Mouse (Mus musculus) midbrain, embryonic 12.5 days (tissue): ENCODE results near the gene Mfge8. TPM values are rescaled to one million over a fixed set of nuclear protein-coding genes. Genes with fewer than 3 reads are reported as not detected.

Experiments used
- ATAC-seq: fragments of 200-750 bp; cut with Nextera tagmentation; 2 replicates; pipeline ENCODE4 v1.8.0; 2017; ENCODE audit warnings: low read depth, moderate TSS enrichment, moderate library complexity; ENCODE audit not compliant: low FRiP score
- H3K27ac ChIP-seq: fragments of 300-500 bp; sonication (generic); replicated peaks from 2 replicates; pipeline ENCODE4 v1.5.1; 2016; ENCODE audit warnings: mild to moderate bottlenecking
- H3K27me3 ChIP-seq: fragments of 300-500 bp; sonication (generic); 2 replicates; pipeline ENCODE4 v1.6.1; 2016; ENCODE audit warnings: mild to moderate bottlenecking
- H3K36me3 ChIP-seq: fragments of 300-500 bp; sonication (generic); 2 replicates; pipeline ENCODE4 v1.6.1; 2016
- H3K4me1 ChIP-seq: fragments of 300-500 bp; sonication (generic); 2 replicates; pipeline ENCODE4 v1.6.1; 2016
- H3K4me2 ChIP-seq: fragments of 300-500 bp; sonication (generic); replicated peaks from 2 replicates; pipeline ENCODE4 v1.6.1; 2016; ENCODE audit warnings: mild to moderate bottlenecking, moderate library complexity
- H3K4me3 ChIP-seq: fragments of 300-500 bp; sonication (generic); 2 replicates; pipeline ENCODE4 v1.5.1; 2016; ENCODE audit warnings: mild to moderate bottlenecking
- H3K9ac ChIP-seq: fragments of 300-500 bp; sonication (generic); replicated peaks from 2 replicates; pipeline ENCODE4 v1.6.1; 2016; ENCODE audit warnings: mild to moderate bottlenecking, moderate library complexity
- H3K9me3 ChIP-seq: fragments of 300-500 bp; sonication (generic); 2 replicates; pipeline ENCODE4 v1.6.1; 2016; ENCODE audit warnings: mild to moderate bottlenecking
- WGBS: fragments of 180-500 bp; shearing (Covaris S2); methylation state at CpG from one replicate; pipeline ENCODE4 v1.1.7; 2016; 5-methylcytosine and 5-hydroxymethylcytosine counted together
- polyA plus RNA-seq: library from polyadenylated mRNA; unstranded; fragments of >200 nt; fragmentation: Nextera tagmentation; extraction: Ambion mirVana; gene quantifications from 2 replicates; pipeline ENCODE4 v1.2.1, GENCODE M21; 2016

Mfge8 gene
- polyA plus RNA-seq: 57.6 and 68.1 TPM in 2 replicates

DNA sequence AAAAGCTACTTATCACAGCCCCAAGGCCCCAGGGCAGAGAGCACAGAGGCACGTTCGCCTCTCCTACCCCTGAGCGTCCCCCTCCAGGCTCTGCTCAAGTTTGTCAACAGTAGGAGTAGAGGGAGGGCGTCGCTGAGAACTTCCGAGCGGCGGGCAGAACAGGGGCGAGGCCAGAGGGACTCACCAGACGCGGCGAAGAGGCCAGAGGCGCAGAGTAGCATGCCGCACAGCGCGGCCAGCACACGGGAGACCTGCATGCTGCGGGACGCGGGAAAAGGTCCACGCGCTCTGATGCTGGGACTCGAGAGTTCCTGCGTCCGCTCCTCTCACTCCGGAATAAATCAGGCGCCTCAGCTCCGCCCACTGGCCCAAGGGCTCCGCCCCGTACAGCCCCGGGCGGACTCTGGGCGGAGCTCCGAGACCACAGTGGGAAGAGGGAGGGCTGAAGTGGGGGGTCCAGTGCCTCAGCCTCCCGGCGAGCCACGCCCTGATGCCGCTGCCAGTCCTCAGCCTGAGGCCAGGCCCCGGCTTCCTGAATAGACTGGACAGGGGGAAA, at the start of gene Mfge8:
Gene Mfge8, minus strand, starts transcription at position 350 of the 556 bp plus-strand sequence.
- H3K9me3 ChIP-seq: no peaks in the 10 kb centered on the region

DNA sequence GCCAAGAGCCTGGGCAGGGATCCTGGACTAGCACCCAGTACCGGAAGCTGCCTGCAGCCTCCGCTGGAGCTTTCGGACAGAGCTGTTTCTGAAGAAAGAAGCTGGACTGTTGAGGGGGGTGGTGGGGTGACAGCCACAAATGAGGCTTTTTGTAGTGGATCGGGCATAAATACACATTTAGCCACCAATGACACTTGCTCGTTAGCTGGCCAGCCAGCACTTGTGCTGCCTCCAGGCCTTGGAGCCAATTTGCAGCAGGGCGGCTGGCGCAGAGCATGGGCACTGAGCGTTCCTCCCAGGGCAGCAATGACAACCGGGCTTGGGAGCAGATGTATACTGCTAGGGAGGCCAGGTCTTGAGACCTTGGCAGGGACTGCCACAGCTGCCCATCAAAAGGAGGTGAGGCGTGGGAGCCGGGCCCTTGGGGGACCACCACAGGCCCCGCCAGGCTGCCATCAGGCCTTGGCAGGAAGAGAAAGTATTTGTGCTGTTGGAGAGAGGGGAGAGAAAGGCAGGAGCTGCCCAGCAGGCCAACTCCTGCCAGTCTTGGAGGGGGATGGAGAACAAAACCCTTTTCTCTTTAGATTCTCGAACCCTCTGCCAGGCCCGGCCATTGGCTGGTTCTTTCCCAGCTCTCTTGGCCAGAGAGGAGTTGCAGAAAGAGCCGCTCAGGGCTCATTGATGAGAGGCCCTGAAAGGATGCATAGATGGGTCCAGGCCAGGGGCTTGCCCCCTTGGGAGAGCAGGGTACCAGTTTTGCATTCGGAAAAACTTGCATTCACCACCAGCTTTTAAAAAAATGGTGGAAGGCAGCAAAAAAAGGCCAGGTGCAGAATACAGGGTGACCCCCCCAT, 45.9 kb upstream of the Mfge8 start:
- Histone ChIP-seq H3K27me3 (no peaks in the 10 kb centered on the region), H3K4me2 (no peak overlapping the region), H3K27ac (0 out of 2 replicates have a peak overlapping the region, but pooled peaks have one; percentile 15), H3K4me3 (no peak overlapping the region), H3K4me1 (peaks cover 19% of the 10 kb centered on the region), H3K36me3 (no peaks in the 10 kb centered on the region), H3K9me3 (no peaks in the 10 kb centered on the region), H3K9ac (no peak overlapping the region)
- WGBS: 79% methylated on average over 16 of the region's 16 CpGs
- ATAC-seq: no peak

More for the DNA sequence above, at the start of gene Mfge8:
- Histone ChIP-seq H3K9ac (peak within 1 kb of the TSS; percentile 60; the same call in 1 of the 2 replicates), H3K4me2 (peak within 1 kb of the TSS; percentile 87), H3K27me3 (peaks cover 9% of the 10 kb centered on the region), H3K4me1 (peaks cover 20% of the 10 kb centered on the region), H3K36me3 (0 out of 2 replicates have a peak, but pooled peaks cover 4% of the 10 kb centered on the region), H3K4me3 (peak within 1 kb of the TSS; percentile 56), H3K27ac (no peak within 1 kb of the TSS)
- peak; percentile 96 for ATAC-seq
- 0% methylated on average over 39 of the region's 39 CpGs for WGBS

DNA sequence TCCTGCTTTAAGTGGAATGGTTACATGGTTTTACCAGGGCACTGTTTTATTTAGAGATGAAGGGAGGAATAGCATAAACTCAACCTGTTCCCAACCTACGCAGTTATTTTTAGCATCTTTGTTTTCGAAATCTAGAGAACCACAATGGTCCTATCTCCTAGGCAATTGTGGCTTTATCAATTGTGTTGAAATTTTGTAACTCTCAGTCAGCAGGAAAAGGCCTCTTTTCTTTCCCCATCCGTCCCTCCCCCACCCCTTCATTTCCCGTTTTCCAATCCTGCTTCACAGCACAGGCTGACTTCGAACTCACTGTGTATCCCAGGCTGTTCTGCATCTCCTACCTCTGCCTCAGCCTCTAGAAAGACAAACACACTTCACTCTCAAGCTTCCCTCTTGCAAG, 45.1 kb upstream of the Mfge8 start:
- Histone ChIP-seq H3K9ac (no peak overlapping the region), H3K27ac (no peak overlapping the region), H3K36me3 (no peaks in the 10 kb centered on the region), H3K4me1 (peaks cover 19% of the 10 kb centered on the region), H3K4me3 (no peak overlapping the region), H3K4me2 (no peak overlapping the region), H3K9me3 (no peaks in the 10 kb centered on the region), H3K27me3 (no peaks in the 10 kb centered on the region)
- no peak for ATAC-seq
- WGBS: 82% methylated on average over 5 of the region's 5 CpGs

DNA sequence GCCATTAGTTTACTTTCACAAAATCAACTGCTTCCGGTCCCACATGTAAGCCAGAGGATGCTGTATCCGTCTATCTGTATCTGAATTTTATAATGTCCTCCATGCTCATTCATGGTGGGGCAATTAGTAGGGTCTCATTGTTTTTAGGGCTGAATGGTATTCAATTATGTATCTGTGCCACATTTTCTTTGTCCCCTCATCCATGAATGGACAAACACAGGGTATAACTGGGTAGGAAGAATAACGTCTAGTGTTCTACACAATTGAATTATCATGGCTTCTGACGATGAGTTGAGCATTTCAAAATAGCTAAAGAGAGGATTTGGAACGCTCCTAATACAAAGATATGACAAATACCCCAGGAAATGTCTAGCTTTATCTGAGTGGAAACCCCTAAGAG, 42.6 kb upstream of the Mfge8 start:
- 77% methylated on average over 5 of the region's 5 CpGs for WGBS
- no peak overlapping the region for H3K4me2 ChIP-seq
- H3K9ac ChIP-seq: no peak overlapping the region
- no peaks in the 10 kb centered on the region for H3K9me3 ChIP-seq
- H3K27ac ChIP-seq: no peak overlapping the region
- no peaks in the 10 kb centered on the region for H3K36me3 ChIP-seq
- peaks cover 19% of the 10 kb centered on the region for H3K4me1 ChIP-seq
- H3K4me3 ChIP-seq: no peak overlapping the region
- ATAC-seq: no peak
- H3K27me3 ChIP-seq: no peaks in the 10 kb centered on the region

DNA sequence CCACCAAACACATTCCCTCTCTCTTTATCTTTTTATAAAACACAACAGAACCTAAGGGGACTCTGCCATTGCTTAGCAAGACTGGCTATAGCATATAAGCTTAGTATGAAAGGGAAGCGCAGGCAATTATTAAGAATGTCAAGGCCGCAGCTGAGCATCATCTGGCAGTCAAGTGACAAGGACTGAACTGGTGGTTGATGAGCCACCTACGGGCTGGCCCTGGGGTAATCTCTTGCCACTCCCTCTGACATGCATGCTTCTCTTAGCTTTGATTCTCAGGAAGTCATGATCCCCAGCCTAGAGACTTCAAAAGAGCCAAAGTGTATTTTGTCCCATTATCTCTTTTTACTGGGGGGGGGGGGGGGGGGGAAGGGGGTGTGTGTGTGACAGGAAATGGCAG, 41.7 kb upstream of the Mfge8 start:
- H3K9ac ChIP-seq: no peak overlapping the region
- H3K27me3 ChIP-seq: no peaks in the 10 kb centered on the region
- ATAC-seq: no peak
- 34% methylated on average over 3 of the region's 3 CpGs for WGBS
- no peak overlapping the region for H3K4me3 ChIP-seq
- H3K9me3 ChIP-seq: no peaks in the 10 kb centered on the region
- H3K4me1 ChIP-seq: peaks cover 19% of the 10 kb centered on the region
- no peak overlapping the region for H3K4me2 ChIP-seq
- no peaks in the 10 kb centered on the region for H3K36me3 ChIP-seq
- H3K27ac ChIP-seq: peak overlapping the region; percentile 39; the same call in 1 of the 2 replicates

DNA sequence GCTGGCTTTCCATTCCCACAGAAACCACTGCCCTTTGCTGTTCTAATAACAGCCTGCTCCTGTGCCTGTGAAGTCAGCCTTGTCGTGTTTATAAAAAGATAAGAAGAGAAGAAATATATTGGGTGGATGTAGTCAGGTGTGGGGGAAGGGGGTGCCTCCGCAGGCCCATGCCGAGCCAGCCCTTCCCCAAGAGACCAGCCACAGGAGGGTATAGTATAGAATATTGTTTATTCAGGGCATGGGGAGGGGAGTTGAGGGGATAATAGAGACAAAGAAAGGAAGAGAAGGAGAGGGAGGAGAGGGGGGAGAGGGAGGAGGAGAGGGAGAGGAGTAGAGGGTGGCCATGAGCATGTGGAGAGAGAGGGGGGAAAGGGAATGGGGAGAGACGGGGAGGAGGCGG, 40.4 kb upstream of the Mfge8 start:
- Histone ChIP-seq H3K27me3 (no peaks in the 10 kb centered on the region), H3K36me3 (no peaks in the 10 kb centered on the region), H3K27ac (no peak overlapping the region), H3K4me1 (peaks cover 16% of the 10 kb centered on the region), H3K4me2 (no peak overlapping the region), H3K9me3 (no peaks in the 10 kb centered on the region), H3K4me3 (no peak overlapping the region), H3K9ac (no peak overlapping the region)
- WGBS: 31% methylated on average over 3 of the region's 5 CpGs
- no peak for ATAC-seq

DNA sequence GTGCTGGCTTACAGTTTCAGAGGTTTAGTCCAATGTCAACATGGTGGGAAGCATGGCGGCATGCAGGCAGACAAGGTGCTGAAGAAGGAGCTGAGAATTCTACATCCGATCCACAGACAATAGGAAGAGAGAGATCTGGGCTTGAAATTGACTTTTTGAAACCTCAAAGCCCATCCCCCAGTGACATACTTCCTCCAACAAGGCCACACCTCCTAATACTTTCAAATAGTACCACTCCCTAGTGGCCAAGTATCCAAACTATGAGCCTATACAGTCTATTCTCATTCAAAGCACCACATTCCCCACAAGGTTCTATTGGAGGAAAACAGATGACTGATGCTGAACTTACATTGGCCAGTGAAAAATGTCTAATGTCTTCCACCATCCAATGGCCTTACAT, 38.7 kb upstream of the Mfge8 start:
- H3K4me1 ChIP-seq: peaks cover 16% of the 10 kb centered on the region

DNA sequence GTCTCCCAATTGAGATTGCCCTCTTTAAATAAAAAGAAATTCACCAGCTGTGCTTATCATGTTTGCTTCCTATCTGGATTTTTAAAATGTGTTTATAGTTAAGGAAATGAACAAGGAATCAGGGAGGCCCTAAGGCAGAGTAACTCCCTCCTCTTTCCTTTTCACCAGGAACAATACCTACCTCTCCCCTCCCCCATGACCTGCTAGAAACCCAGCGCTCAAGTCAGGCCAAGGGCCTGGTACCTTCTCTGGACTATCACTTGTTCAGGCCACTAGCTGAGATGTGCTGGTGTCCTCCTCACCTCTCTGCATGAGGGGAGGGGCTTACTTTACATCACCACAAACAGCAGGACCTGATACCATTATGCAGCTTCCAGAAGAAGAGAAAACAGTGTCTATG, 34.6 kb upstream of the Mfge8 start:
- 55% methylated on average over 1 of the region's 1 CpGs for WGBS
- Histone ChIP-seq H3K36me3 (no peaks in the 10 kb centered on the region), H3K9me3 (no peaks in the 10 kb centered on the region), H3K4me1 (no peaks in the 10 kb centered on the region), H3K27ac (no peak overlapping the region), H3K9ac (no peak overlapping the region), H3K4me2 (no peak overlapping the region), H3K4me3 (no peak overlapping the region), H3K27me3 (no peaks in the 10 kb centered on the region)
- no peak for ATAC-seq

More for the DNA sequence above, 38.7 kb upstream of the Mfge8 start:
- Histone ChIP-seq H3K27me3 (no peaks in the 10 kb centered on the region), H3K9ac (no peak overlapping the region), H3K36me3 (no peaks in the 10 kb centered on the region), H3K9me3 (no peaks in the 10 kb centered on the region), H3K4me2 (no peak overlapping the region), H3K4me3 (no peak overlapping the region), H3K27ac (no peak overlapping the region)
- WGBS: 97% methylated on average over 2 of the region's 2 CpGs
- no peak for ATAC-seq

DNA sequence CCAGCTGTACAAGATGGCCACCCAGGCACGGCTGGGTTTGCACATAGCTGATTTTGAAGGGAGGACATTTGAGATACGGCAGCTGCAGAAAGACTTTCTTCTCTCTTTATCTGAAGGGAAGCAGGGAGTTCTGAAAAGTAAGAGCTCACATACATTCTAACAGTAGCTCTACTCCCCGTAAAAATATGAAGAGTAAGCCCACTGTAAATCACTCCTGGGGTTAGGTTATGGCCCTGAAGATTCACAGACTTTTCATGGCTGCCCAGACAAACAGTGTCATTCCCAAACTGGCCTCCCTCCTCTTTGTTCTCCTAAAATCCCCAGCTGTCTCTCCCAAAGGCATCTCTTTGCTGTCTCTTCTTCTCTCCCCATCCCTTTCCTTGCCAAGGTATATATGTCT, 24.9 kb upstream of the Mfge8 start:
- Histone ChIP-seq H3K36me3 (no peaks in the 10 kb centered on the region), H3K27me3 (no peaks in the 10 kb centered on the region; the same call in 1 of the 2 replicates)

DNA sequence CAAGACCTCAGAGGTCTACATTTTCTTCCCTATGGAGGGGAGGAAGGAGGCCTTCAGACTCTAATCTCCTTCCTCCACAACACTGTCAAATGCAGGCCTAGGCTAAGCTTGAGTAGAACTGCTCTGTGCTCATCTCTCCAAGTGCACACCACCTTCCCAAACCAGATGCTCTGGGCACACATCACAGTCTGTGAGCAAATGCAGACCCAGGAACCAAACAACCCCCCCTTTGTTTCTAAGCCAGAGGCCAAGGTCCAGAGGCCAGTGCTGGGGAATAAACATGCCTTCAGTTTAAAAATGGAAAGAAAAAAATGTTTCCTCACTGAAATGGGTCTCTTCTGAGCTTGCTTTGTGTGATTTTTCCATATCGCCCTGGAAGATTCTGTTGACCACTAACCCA, 22.9 kb upstream of the Mfge8 start:
- no peak for ATAC-seq
- H3K4me3 ChIP-seq: no peak overlapping the region
- H3K4me2 ChIP-seq: no peak overlapping the region
- no peak overlapping the region for H3K9ac ChIP-seq
- no peaks in the 10 kb centered on the region for H3K9me3 ChIP-seq
- 97% methylated on average over 1 of the region's 1 CpGs for WGBS
- no peaks in the 10 kb centered on the region; the same call in 1 of the 2 replicates for H3K27me3 ChIP-seq
- 0 out of 2 replicates have a peak, but pooled peaks cover 2% of the 10 kb centered on the region for H3K4me1 ChIP-seq
- H3K27ac ChIP-seq: no peak overlapping the region
- H3K36me3 ChIP-seq: no peaks in the 10 kb centered on the region

More for the DNA sequence above, 24.9 kb upstream of the Mfge8 start:
- Histone ChIP-seq H3K27ac (no peak overlapping the region), H3K9me3 (no peaks in the 10 kb centered on the region), H3K4me2 (no peak overlapping the region), H3K4me1 (no peaks in the 10 kb centered on the region), H3K9ac (no peak overlapping the region), H3K4me3 (no peak overlapping the region)
- ATAC-seq: no peak
- WGBS: 86% methylated on average over 3 of the region's 3 CpGs

DNA sequence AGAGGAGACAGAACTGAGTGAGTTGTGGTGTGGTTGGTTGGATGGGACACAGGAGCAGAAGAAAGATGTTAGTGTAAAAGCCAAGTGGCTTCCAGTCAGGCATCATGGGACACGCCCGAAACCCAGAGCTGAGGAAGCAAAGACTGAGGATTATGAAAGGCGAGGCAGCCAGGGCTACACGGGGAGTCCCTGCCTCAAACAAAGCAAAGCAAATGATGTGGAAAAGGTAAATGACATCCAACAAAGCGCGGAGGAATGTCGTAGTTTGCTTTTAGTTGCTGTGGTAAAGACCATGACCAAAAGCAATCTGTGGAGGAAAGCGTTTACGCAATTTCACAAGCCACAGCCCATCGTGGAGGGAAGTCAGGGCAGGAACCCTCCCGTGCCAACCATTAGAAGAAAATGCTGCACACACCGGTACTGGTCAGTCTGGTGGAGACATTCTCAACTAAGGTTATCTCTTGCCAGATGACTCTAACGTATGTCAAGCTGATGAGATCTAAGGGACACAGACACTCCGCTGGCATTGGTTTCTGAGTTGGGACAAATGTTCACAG, 18.2 kb upstream of the Mfge8 start:
- Histone ChIP-seq H3K4me3 (no peak overlapping the region), H3K36me3 (no peaks in the 10 kb centered on the region), H3K4me1 (0 out of 2 replicates have a peak, but pooled peaks cover 2% of the 10 kb centered on the region), H3K9me3 (0 out of 2 replicates have a peak, but pooled peaks cover 5% of the 10 kb centered on the region), H3K27me3 (no peaks in the 10 kb centered on the region), H3K4me2 (no peak overlapping the region), H3K27ac (no peak overlapping the region), H3K9ac (no peak overlapping the region)
- no peak for ATAC-seq
- WGBS: 59% methylated on average over 14 of the region's 14 CpGs

DNA sequence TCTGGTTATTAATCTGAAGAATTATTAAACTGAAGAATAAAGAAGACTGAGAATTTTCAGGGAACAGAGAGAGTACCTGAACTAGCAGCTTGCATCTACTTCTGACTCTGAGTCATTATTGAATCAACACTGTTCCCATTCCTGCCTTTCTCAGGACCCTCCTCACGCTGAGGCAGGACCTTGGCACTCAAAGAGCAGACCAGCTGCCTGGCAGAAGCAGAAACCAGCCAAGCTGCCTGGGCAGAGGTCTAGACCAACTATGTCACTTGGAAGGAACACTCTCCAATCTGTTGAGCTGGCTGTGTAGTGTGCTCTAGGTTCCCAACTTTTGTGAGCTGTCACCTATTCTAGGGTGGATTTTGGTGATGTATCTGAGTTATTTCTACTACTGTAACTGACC, 10.5 kb upstream of the Mfge8 start:
- no peaks in the 10 kb centered on the region for H3K27me3 ChIP-seq

More for the DNA sequence above, 10.5 kb upstream of the Mfge8 start:
- no peak overlapping the region for H3K27ac ChIP-seq
- ATAC-seq: no peak
- H3K4me2 ChIP-seq: no peak overlapping the region
- WGBS: 66% methylated on average over 1 of the region's 1 CpGs
- H3K4me1 ChIP-seq: no peaks in the 10 kb centered on the region
- no peak overlapping the region for H3K9ac ChIP-seq
- no peaks in the 10 kb centered on the region for H3K36me3 ChIP-seq
- H3K4me3 ChIP-seq: no peak overlapping the region
- 0 out of 2 replicates have a peak, but pooled peaks cover 6% of the 10 kb centered on the region for H3K9me3 ChIP-seq
